Mouse (Mus musculus) spleen, postnatal 14 days (tissue): ENCODE measurements around the gene Fam229a.
"Not testable (repeated sequence)": the region's sequence is repeated elsewhere in the genome, so short reads cannot be mapped to it uniquely, and the experiment has no call there.

Experiments used
- DNase-seq, 2 experiments: peaks; one replicate each; pipeline ENCODE4 v3.0.0; 2021 to 2022; ENCODE audit warnings: low spot score in 2 of 2

Gene Fam229a

DNA sequence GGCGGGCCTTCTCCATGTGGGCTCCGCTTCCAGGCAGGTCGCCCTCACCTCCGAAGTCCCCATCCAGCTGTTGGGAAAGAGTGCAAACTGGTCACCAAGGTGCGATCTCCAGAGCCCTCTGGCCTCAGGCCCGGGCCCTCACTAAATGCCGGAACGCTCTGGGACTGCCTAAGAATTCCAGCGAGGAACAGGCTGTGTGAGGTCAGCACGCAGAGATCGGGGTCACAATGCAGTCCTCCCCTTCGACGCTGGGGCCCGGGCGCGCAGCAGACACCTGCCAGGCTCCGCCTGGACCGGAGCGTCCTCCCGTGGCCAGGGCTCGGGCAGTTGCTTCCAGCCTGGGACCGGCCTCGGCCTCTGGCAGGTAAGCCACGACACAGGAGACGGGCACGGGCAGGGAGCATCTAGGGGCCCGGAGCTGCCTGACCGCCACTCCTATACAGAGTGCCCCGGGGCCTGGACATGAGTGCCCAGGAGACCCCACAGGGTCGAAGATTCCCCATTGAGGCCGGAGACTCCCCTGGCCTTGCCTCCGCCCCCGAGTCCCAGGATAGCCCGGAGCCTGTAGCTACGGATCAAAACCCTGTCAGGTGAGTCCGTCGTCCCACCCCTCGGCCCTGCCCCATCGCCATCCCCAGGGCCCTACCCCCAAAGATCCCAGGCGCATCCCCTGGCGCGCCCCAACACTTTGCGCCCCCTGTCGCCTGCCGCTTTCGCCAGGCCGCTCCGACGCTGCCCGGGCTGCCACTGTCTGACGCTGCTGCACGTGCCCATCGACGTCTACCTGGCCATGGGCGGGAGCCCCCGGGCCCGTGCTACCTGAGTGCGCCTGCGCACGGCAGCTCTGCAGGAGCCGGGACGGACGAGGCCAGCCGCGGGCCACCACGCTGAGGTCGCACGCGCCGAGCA lies at the start of gene Fam229a, which contains the start of gene Tssk3:
Gene Fam229a (plus strand): TSS at position 219 of the 909 bp plus-strand sequence.
Gene Tssk3 (minus strand): TSS at position 51 of the 909 bp plus-strand sequence.
- no peak for DNase-seq

DNA sequence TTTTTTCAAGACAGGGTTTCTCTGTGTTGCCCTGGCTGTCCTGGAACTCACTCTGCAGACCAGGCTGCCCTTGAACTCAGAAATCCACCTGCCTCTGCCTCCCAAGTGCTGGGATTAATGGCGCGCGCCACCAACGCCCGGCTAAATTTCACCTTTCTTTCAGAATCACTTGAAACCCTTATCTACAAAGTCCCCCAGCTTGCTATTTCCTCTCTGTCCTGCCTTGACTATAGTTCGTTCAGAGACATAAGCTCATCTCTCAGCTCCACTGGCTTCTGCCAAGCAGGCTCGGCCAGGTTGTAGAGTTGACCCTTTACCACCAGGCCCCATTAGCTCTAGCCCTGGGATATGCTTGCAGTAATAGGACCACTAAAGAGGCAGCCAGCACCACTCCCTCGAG lies 43.6 kb upstream of the Fam229a start:
- no peak for DNase-seq

DNA sequence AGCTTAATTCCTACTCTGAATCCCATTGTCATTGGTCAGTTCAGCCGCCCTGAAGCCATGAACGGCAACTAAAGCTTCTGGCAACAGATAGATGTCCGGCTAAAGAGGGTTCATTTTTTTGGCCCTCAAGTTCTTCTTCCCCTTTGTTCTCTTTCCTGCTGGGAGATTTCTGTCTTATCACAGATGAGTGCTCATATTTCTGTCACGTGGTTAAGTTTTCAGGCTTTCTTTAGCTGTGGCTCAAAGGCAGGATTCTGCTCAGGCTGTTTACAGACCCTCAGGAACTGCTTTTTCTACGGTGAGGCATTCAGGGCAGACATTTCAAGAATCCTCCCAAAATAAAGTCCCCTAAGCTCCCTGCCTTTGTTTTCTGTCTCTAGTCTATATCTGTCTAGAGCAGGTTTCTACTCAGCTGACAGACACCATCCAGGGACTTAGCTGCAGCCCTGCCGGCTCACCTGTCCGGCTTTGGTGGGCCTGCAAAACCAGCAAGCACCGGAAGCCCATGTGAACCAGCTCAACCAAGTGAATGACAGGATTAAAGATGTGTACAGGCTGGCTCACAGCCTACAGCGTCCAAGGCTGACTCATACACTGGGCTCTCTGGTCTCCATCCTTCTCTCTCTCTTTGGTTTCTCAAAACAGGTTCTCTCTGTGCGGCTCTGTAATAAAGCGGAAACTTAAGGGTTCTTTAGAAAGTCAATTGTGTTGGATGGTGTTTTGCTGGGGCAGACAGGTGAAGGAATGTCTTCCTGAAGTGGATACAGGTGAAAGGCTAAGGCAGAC lies 43.0 kb upstream of the Fam229a start:
- no peak for DNase-seq

DNA sequence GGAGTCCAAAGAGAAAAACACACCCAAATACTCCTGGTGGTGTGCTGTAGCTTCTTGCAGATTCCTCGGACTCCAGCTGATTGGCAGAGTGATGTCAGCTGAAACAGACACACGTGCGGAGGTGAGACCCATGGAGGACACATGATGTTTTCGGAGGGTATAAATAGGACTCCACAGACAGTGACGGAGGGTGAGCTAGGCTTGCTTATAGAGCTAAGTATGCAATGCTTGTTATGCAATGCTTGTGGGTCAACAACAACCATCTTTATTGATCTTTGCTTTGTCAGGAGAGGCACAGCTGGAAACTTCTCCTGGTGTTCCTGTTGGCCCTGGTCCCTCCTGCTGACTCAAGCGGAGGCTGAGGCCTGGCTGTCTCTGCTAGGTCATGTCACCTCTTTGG lies 42.3 kb upstream of the Fam229a start:
- DNase-seq, result no peak

DNA sequence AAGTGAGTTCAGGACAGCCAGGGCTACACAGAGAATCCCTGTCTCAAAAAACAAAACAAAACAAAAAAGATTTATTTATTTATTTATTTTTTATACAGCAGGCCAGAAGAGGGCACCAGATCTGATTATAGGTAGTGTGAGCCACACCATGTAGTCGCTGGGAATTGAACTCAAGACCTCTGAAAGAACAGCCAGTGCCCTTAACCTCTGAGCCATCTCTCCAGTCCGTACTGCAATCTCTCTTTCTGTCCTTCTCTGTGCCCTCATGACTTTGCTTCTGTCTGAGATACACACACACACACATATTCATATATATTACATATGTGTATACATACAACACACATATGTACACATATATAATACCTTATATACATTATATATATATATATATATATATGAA lies 40.1 kb upstream of the Fam229a start:
- no peak for DNase-seq

DNA sequence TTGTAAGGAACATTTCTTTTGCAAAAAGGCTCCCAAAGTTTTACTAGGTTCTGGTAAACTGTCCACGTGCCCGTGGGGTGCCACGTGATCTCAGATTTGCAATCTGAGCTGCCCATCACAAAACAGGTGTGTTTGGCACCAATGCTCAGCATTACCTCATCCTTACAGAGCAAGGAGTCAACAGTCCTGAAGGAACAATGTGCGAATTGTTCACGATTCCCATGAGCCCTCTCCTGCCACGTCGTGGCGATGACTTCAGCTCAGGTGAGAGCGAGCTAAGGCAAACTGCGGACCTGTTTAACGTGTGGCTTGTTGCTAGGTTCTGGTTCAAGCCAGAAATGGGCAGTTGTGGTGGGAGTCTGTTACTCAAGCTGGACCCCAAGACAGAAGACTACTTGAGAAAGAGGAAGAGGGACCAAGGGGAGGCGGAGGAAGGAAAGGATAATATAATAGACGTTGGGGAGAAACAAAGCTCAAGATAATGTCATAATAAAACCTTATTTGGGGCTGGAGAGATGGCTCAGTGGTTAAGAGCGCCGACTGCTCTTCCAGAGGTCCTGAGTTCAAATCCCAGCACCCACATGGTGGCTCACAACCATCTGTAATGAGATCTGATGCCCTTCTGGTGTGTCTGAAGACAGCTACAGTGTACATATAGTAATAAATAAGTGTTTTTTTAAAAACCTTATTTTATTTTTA lies 39.4 kb upstream of the Fam229a start:
- DNase-seq, result no peak

DNA sequence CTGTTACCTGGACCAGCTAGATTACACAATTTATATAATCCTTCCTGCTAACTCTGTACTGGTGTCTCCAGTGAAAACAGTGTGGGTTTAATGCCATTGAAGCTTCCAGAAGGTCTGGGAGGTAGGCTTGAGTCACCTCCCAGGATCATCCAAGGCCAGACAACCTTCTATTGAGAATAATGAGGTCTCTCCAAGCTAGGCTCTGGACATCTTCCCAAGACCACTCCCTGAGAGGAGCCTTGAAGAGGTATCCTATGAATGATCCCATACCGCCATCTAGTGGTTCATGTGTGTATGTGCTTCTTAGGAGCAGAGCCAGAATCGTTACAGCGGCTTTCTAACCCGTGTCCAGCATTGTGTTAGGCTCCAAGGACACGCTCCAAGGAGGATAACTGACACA lies 35.7 kb upstream of the Fam229a start:
- peak in 1 of 2 experiments; percentile 55 for DNase-seq

DNA sequence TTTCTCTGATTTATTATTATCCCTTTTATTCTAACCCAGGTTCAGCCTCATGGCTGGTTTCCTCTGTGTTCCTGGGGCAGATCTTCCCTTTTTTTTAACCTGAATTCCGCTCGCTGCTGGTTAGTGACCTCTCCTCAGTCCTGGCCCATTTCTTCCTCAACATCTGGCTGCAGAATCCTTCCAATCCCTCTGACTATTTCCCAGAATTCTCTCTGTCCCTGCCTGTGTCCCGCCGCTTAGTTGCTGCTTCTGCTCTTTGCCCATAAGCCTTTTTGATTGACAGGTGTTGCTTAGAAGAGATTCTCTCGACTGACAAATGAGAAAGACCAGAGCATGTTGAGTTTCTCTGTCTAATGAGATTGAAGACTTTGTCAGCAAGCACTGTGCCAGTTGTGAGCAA lies 34.9 kb upstream of the Fam229a start:
- DNase-seq, result no peak

DNA sequence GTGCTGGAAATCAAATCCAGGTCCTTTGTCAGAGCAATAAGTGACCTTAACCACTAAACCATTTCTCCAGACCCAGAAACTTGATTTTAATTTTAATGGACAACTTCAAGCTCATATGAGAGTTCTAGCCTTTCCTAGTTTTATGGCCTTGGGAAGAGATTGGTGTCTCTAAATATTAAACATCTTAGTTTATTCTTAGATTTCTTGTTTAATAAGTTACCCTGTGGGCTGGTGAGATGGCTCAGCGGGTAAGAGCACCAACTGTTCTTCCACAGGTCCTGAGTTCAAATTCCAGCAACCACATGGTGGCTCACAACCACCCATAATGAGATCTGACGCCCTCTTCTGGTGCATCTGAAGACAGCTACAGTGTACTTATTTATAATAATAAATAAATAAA lies 33.7 kb upstream of the Fam229a start:
- not testable (repeated sequence) for DNase-seq

DNA sequence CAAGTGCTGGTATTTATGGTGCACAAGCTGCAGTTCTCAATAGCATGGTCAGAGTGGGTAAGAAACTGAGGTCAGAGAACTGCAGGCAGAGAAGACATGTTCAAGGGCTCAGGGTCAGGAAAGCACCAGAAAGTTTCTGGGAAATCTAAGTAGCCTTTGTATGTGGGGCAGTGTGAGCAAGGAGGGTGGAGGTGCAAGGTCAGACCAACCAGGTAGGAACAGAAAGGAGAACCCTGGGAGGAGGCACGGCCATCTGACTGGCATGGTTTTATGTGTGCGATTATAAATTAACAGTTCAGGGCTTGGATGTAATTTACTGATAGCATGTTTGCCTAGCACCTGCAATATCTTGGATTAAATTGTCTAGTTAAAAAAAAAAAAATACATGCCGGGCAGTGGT lies 31.3 kb upstream of the Fam229a start:
- no peak for DNase-seq

DNA sequence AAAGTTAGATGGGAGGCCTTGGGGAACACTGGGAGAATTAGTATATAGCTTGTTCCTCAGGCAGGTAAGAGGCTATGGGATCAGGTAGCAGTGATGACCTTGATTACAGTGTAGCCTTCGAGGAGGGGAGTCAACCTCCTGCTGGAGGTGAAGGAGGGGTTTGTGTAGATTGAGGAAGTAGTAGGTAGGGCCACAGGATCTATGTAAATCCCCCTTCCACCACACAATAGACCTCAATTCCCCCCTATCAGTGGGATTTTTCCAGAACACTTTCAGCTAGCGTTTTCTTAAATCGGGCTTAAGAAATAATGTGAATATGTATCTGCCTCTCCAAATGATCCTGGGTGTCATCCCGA lies 30.2 kb upstream of the Fam229a start:
- no peak for DNase-seq

DNA sequence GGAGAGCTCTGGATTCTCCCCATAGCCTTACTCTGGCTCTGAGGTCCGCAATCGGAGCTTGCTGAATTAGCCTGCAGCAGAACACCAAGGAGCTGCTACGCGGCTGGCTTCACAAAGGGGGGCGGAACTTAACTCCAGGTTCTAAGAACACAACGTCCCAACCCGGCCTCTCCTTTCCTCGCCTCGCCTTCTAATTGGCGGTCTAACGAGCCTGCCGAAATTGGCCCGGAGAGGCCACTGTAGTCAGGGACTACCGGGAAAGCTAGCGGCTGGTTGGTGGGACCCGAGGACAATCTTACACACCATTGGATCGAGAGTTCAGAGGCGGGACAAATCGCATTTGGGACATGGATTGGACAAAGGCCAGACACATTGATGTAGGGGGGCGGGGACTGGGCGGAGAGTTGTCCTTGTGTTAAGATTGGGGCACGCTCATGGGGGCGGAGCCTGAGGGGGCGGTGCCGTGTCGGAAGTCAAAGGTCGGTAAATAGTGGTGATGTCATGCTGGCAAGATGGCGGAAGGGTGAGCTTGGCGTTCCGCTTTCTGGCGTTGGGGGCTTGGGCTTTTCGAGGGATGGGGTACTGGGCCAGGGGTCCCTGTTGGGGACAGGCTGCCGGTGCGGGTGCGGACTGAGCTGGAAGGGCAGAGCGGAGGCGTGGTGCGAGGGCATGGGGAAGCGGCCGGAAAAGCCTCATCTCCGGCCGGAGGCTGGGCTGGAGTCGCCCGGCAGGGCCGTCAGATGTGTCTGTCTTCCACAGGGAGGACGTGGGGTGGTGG lies 29.6 kb upstream of the Fam229a start, which contains the start of gene Bsdc1:
Gene Bsdc1 (plus strand): TSS at position 399 of the 778 bp plus-strand sequence.
- DNase-seq, result peak; percentile 99

DNA sequence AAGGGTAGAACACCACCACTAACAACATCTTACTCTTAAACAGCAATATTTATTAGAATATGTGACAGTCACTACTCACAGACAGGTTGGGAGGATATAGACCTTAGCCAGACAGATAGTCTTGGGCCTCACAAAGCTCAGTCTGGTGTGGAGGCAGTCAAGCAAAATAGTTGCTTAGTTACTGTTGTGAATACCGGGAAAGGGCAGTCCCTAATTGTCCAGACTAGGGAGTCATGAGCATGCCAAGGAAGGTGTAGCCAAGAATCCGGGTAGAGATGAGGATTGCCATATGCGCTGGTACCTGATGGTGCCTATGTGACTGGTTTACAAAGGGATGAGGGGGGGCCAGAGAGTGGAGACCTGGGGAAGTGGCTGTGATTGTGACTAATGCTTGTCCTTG lies 28.9 kb upstream of the Fam229a start:
- no peak for DNase-seq

DNA sequence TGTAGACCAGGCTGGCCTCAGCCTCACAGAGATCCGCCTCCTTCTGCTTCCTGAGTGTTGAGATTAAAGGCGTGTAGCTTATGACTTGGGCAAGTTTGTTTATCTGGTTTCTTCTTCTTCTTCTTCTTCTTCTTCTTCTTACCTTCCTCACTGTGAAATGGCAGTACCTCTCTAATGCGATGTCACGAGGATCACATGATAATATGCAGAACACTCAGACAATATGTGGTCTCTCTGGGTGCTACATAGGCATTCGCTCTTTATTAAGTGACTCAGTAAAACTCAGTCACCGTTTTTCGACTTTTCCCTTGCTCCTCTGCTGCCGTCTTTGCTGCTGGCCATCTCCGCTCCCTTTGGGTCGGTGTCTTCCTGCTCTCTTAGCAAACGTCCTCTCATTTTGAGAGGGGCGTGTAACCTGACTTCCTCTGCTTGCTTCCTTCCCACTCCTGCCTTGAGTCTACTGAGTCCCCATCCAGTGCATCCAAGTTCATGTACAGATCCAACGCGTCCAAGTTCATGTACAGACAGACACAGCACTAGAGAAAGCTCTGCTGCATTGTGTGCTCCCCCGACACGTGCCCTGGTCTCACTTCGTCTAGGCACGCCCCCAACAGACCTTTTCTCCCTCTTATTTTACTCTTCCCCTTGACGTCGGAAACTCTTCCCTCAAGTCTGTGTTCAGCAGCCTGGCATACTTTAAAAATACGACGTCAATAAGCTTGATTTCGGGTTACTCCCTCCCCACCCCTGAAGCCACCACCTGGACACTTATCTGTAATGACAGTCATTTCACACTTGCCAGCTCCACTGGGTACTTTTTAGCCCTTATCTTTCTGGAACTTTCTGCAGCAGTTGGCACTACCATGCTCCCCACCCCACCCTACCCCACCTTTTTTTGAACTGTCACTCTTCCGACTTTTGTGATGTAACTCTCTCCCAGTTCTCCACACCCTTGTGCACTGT lies 27.6 kb upstream of the Fam229a start:
- peak; percentile 25 to 37 for DNase-seq

DNA sequence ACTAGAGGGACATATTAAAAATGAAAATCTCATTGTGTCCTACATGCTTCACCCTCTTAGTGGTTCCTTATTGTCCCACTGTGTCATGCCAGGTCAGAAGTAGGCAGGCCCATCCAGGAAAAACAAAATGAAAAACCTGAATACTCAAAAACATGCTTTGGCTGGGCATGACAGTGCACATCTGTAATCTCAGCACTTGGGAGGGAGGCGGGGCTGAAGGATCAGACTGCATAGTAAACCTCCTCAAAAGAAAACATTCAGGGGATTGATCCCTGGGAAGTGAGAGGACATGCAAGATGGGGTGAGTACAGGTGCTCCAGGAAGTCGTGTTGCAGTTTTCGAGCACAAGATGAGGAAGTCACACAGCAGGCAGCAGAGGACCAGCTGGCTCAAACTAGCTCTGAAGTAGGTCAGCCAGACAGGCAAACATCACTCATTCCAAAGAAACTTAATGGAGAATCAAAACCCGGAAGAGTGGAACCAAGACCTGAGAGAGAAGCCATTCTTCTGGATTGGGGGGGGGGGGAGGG lies 26.6 kb upstream of the Fam229a start:
- DNase-seq, result no peak

DNA sequence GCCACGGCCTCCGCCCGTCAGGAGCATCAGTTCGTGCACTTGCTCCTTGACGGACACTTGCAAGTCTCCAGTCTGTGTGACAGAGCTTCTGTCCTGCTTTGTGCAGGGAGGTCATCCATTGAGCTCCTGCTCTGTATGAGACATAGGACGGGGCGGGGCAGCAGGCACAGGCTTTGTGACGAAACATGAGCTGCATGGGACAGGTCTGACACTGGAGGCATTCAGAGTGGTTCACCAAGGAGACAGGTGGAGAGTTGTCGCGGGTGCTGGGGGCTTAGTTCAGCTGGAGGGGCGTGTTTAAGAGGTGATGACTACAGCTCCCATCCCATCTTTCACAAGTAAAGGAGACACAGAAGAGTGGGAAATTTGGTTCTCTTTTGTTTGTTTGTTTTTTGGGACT lies 14.9 kb upstream of the Fam229a start:
- no peak for DNase-seq

DNA sequence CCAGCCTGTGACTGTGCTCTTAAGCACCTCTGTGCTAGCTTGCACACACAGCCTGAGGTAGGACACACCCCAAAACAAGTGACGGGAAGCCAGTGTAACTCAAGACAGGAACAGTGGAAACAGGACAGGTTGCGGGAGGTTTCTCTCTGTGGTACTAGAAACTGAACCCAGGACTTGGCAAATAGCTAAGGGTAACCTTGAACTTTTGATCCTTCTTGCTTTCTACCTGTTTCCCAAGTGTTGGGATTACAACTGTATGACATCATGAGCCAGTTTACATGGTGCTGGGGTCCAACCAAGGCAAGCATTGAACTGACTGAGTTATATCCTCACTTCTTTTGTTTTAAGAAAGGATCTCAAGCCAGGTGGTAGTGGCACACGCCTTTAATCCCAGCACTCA lies 11.1 kb upstream of the Fam229a start:
- no peak for DNase-seq

DNA sequence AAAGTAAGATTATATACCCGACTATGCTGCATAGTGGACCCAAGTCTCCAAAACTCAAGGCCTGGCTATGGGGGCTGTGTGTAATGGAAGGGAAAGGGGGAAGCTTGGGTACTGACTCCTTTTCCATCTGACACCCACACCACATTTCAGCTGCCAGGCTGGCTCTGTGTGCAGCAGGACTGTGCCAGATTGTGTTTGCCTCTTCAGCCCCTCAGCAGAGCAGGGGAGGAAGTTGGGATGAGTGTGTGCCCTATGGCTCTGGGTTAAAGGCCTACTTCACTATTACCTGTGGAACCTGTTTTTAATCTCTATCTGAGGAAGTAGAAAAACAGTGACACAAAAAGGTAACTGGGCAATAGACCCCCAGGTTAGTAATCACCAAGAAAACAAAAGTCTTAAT lies 9.9 kb upstream of the Fam229a start:
- no peak for DNase-seq

DNA sequence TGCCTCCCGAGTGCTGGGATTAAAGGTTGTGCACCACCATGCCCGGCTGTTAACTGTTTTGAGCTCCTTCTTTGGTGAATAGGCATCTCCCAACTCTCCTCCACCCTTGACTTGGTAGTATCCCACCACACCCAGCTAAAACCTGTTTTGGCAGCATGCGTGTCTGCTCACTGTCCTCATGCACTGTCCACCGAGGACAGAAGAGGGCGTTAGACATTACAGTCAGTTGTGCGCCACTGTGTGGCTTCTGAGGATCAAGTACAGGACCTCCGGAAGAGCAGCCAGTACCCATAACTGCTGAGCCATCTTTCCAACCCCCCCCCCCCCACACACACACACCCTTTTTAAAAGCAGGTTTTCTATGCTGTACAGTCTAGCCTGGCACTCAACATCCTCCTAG lies 3.7 kb downstream of the Fam229a start:
- DNase-seq, result no peak
